Mouse (Mus musculus): ENCODE measurements around the gene Lrrc59.

- TF ChIP-seq CTCF (IDR thresholded peaks at IDR 0.05; ENCODE audit: control insufficient read depth, insufficient read depth, insufficient read length) (no peak), CEBPB (IDR thresholded peaks at IDR 0.05; ENCODE audit: low read depth) (no peak), USF1 (IDR thresholded peaks at IDR 0.05; ENCODE audit: low read depth) (no peak), MYOG (IDR thresholded peaks at IDR 0.05; ENCODE audit: control insufficient read depth, extremely low read depth, insufficient read length) (no peak), FOSL1 (IDR thresholded peaks at IDR 0.05; ENCODE audit: insufficient read depth, low read length, poor library complexity, severe bottlenecking) (no peak), MAX (IDR thresholded peaks at IDR 0.05) (no peak), MYOD1 (IDR thresholded peaks at IDR 0.05; ENCODE audit: control insufficient read depth, insufficient read length, low read depth) (no peak)
Observed at GRCm38 (mm10) chr11:94621458-94621852, 8.1 kb upstream of the Lrrc59 start.
